Mouse (Mus musculus) MEL (cell line): Measurements from ENCODE around the gene Elob. TPM values are rescaled to one million over a fixed set of nuclear protein-coding genes. Genes with fewer than 3 reads are reported as not detected.

ENCODE experiments used
- DNase-seq: peaks from one replicate; pipeline ENCODE4 v3.0.0; 2011; ENCODE audit warnings: low read depth, low spot score
- H3K27ac ChIP-seq: 2 replicates; pipeline ENCODE4 v1.5.1; 2012; ENCODE audit warnings: low read depth, mild to moderate bottlenecking, control low read depth, low read length, moderate library complexity; ENCODE audit not compliant: control insufficient read depth
- H3K27me3 ChIP-seq, 2 experiments: fragments of 150-350 bp in 1 of 2; sonication (generic) in 1 of 2; 2 replicates each; pipeline ENCODE4 v1.6.1; 2012; ENCODE audit warnings: low read length in 2 of 2, mild to moderate bottlenecking in 2 of 2, improper control_type of control experiment in 1 of 2, moderate library complexity in 1 of 2; ENCODE audit not compliant: insufficient read depth in 2 of 2, control insufficient read depth in 1 of 2
- H3K36me3 ChIP-seq, 2 experiments: 2 replicates each; pipeline ENCODE4 v1.6.1; 2012 to 2014; ENCODE audit warnings: low read length in 2 of 2, improper control_type of control experiment in 1 of 2, inconsistent platforms in 1 of 2, mild to moderate bottlenecking in 1 of 2; ENCODE audit not compliant: insufficient read depth in 2 of 2, control insufficient read depth in 1 of 2
- H3K4me1 ChIP-seq, 2 experiments: fragments of 150-350 bp in 1 of 2; sonication (generic) in 1 of 2; 2 replicates each; pipeline ENCODE4 v1.6.1; 2012; ENCODE audit warnings: low read length in 2 of 2, improper control_type of control experiment in 1 of 2, mild to moderate bottlenecking in 1 of 2; ENCODE audit not compliant: insufficient read depth in 2 of 2, control insufficient read depth in 1 of 2
- H3K4me3 ChIP-seq, 2 experiments: fragments of 150-350 bp in 1 of 2; sonication (generic) in 1 of 2; 2 replicates each; pipeline ENCODE4 v1.5.1; 2012; ENCODE audit warnings: low read depth in 2 of 2, low read length in 2 of 2, mild to moderate bottlenecking in 2 of 2, moderate library complexity in 2 of 2, control low read depth in 1 of 2, improper control_type of control experiment in 1 of 2; ENCODE audit not compliant: control insufficient read depth in 1 of 2, insufficient read depth in 1 of 2
- H3K79me2 ChIP-seq: 2 replicates; pipeline ENCODE4 v1.6.1; 2012; ENCODE audit warnings: mild to moderate bottlenecking, low read length, moderate library complexity; ENCODE audit not compliant: control insufficient read depth, poor library complexity, insufficient read depth
- H3K9ac ChIP-seq: 2 replicates; pipeline ENCODE4 v1.6.1; 2012; ENCODE audit warnings: low read depth, mild to moderate bottlenecking, control low read depth, low read length, moderate library complexity; ENCODE audit not compliant: control insufficient read depth, poor library complexity, severe bottlenecking
- H3K9me3 ChIP-seq: fragments of 150-350 bp; sonication (generic); replicated peaks from 2 replicates; pipeline ENCODE4 v1.6.1; 2012; ENCODE audit warnings: mild to moderate bottlenecking, low read length, improper control_type of control experiment, moderate library complexity; ENCODE audit not compliant: insufficient read depth
- BHLHE40 ChIP-seq: IDR thresholded peaks from 2 replicates; pipeline ENCODE4 v1.6.1; 2012; ENCODE audit warnings: low read depth, mild to moderate bottlenecking, inconsistent platforms, low read length, improper control_type of control experiment, borderline replicate concordance
- CTCF ChIP-seq, 3 experiments: IDR thresholded peaks in 2 of 3; conservative IDR thresholded peaks in 1 of 3; 2 replicates each; pipeline ENCODE4 v1.5.1; 2011 to 2012; ENCODE audit warnings: low read length in 3 of 3, low read depth in 2 of 3, mild to moderate bottlenecking in 2 of 3, improper control_type of control experiment in 1 of 3, inconsistent platforms in 1 of 3, mixed read lengths in 1 of 3, moderate library complexity in 1 of 3; ENCODE audit not compliant: control insufficient read depth in 1 of 3, insufficient read depth in 1 of 3, poor library complexity in 1 of 3, severe bottlenecking in 1 of 3
- ELF1 ChIP-seq: IDR thresholded peaks from 2 replicates; pipeline ENCODE4 v1.6.1; 2014; ENCODE audit warnings: low read depth, mild to moderate bottlenecking, inconsistent platforms, low read length, improper control_type of control experiment, moderate library complexity
- ETS1 ChIP-seq: IDR thresholded peaks from 2 replicates; pipeline ENCODE4 v1.6.1; 2012; ENCODE audit warnings: low read depth, mild to moderate bottlenecking, inconsistent platforms, low read length, improper control_type of control experiment, moderate library complexity
- GATA1 ChIP-seq: IDR thresholded peaks from 2 replicates; pipeline ENCODE4 v1.6.1; 2011; ENCODE audit warnings: low read depth, low read length, improper control_type of control experiment
- HCFC1 ChIP-seq: IDR thresholded peaks from 2 replicates; pipeline ENCODE4 v1.6.1; 2012; ENCODE audit warnings: low read depth, mild to moderate bottlenecking, inconsistent platforms, low read length, improper control_type of control experiment, moderate library complexity
- JUND ChIP-seq: IDR thresholded peaks from 2 replicates; pipeline ENCODE4 v1.6.1; 2011; ENCODE audit warnings: low read depth, mild to moderate bottlenecking, improper control_type of control experiment, low read length
- MAFK ChIP-seq: IDR thresholded peaks from 2 replicates; pipeline ENCODE4 v1.6.1; 2011; ENCODE audit warnings: low read depth, mild to moderate bottlenecking, low read length, improper control_type of control experiment, borderline replicate concordance
- MAX ChIP-seq: IDR thresholded peaks from 2 replicates; pipeline ENCODE4 v1.6.1; 2011; ENCODE audit warnings: low read length, improper control_type of control experiment
- MXI1 ChIP-seq: IDR thresholded peaks from 2 replicates; pipeline ENCODE4 v1.6.1; 2011; ENCODE audit warnings: mild to moderate bottlenecking, low read depth, low read length, improper control_type of control experiment
- MYB ChIP-seq: IDR thresholded peaks from 2 replicates; pipeline ENCODE4 v1.6.1; 2011; ENCODE audit warnings: mild to moderate bottlenecking, low read depth, low read length, improper control_type of control experiment
- MYC ChIP-seq: IDR thresholded peaks from 2 replicates; pipeline ENCODE4 v1.6.1; 2011; ENCODE audit warnings: low read depth, mild to moderate bottlenecking, low read length, improper control_type of control experiment, moderate library complexity
- NELFE ChIP-seq: IDR thresholded peaks from 2 replicates; pipeline ENCODE4 v1.6.1; 2011; ENCODE audit warnings: low read depth, low read length, improper control_type of control experiment
- NRF1 ChIP-seq: IDR thresholded peaks from 2 replicates; pipeline ENCODE4 v1.6.1; 2014; ENCODE audit warnings: low read depth, mild to moderate bottlenecking, inconsistent platforms, low read length, improper control_type of control experiment, moderate library complexity; ENCODE audit not compliant: poor library complexity, insufficient read depth, severe bottlenecking
- POLR2A ChIP-seq, 2 experiments: IDR thresholded peaks; 2 replicates each; pipeline ENCODE4 v1.6.1; 2011 to 2012; ENCODE audit warnings: low read length in 2 of 2, mild to moderate bottlenecking in 2 of 2, control low read depth in 1 of 2, improper control_type of control experiment in 1 of 2, low read depth in 1 of 2, moderate library complexity in 1 of 2; ENCODE audit not compliant: control insufficient read depth in 1 of 2, insufficient read depth in 1 of 2, poor library complexity in 1 of 2
- POLR2AphosphoS2 ChIP-seq: IDR thresholded peaks from 2 replicates; pipeline ENCODE4 v1.6.1; 2011; ENCODE audit warnings: low read length, improper control_type of control experiment
- RAD21 ChIP-seq: IDR thresholded peaks from 2 replicates; pipeline ENCODE4 v1.6.1; 2011; ENCODE audit warnings: mild to moderate bottlenecking, low read depth, low read length, improper control_type of control experiment
- SMC3 ChIP-seq: IDR thresholded peaks from 2 replicates; pipeline ENCODE4 v1.6.1; 2011; ENCODE audit warnings: low read depth, low read length, improper control_type of control experiment
- TCF12 ChIP-seq: IDR thresholded peaks from 2 replicates; pipeline ENCODE4 v1.6.1; 2014; ENCODE audit warnings: low read depth, mild to moderate bottlenecking, inconsistent platforms, low read length, improper control_type of control experiment, moderate library complexity
- UBTF ChIP-seq: IDR thresholded peaks from 2 replicates; pipeline ENCODE4 v1.6.1; 2012; ENCODE audit warnings: low read depth, mild to moderate bottlenecking, inconsistent platforms, low read length, improper control_type of control experiment, moderate library complexity, borderline replicate concordance; ENCODE audit not compliant: insufficient read depth
- USF2 ChIP-seq, 2 experiments: IDR thresholded peaks; 2 replicates each; pipeline ENCODE4 v1.6.1; 2011 to 2012; ENCODE audit warnings: improper control_type of control experiment in 2 of 2, low read length in 2 of 2, borderline replicate concordance in 1 of 2, inconsistent platforms in 1 of 2, low read depth in 1 of 2, mild to moderate bottlenecking in 1 of 2; ENCODE audit not compliant: insufficient read depth in 1 of 2
- ZKSCAN1 ChIP-seq: IDR thresholded peaks from 2 replicates; pipeline ENCODE4 v1.6.1; 2012; ENCODE audit warnings: low read depth, mild to moderate bottlenecking, inconsistent platforms, low read length, improper control_type of control experiment, moderate library complexity
- ZNF384 ChIP-seq: IDR thresholded peaks from 2 replicates; pipeline ENCODE4 v1.6.1; 2012; ENCODE audit warnings: low read depth, mild to moderate bottlenecking, inconsistent platforms, low read length, improper control_type of control experiment
- polyA plus RNA-seq, 2 experiments: library from polyadenylated mRNA; stranded (reverse) in 1 of 2; unstranded in 1 of 2; fragments of >175 nt in 1 of 2; fragments of >200 nt in 1 of 2; gene quantifications; 2 replicates each; pipeline versions ENCODE4 v1.2.1 to v1.2.4; 2012; ENCODE audit warnings: low replicate concordance in 2 of 2, low read depth in 1 of 2; ENCODE audit not compliant: insufficient read length in 2 of 2, insufficient read depth in 1 of 2, missing spikeins in 1 of 2
- total RNA-seq: library from RNA; depleted of rRNA; stranded (reverse); fragments of 300-350 nt; gene quantifications from 2 replicates; pipeline ENCODE4 v1.2.3, GENCODE M21; 2012

The Elob gene
- total and polyA plus RNA-seq, 3 experiments: 453 to 609 TPM; not detected in 1

DNA sequence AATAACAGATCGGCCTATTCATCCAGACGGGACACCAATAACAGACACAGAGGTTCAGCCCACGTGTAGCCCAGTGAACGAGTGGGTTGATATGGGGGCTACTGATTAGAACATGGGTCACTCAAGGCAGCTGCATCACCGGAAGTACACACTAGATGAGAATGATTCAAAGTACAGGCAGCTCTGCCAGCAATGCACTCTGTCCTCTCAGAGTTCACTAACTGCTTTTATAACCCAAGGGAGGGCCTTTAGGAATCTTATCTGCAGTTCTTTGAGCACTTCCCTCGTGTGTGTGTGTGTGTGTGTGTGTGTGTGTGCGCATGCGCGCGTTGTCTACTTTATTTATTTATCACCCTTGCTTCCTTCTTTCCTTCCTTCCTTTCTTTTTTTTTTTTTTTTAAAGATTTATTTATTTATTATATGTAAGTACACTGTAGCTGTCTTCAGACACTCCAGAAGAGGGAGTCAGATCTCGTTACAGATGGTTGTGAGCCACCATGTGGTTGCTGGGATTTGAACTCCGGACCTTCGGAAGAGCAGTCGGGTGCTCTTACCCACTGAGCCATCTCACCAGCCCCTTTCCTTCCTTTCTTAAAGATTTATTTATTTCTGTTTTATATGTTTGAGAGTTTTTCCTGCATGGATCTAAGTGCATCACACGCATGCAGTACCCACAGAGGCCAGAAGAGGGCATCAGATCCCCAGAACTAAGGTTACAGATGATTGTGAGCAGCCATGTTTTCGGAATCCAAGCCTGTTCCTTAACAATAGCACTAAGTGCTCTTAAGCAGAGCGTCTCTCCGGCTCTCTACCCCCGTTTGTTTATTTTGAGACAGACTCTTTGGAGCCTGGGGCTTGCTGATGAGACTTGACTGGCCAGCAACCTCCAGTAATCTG, 22.2 kb upstream of the Elob start (continued):
- TF ChIP-seq MAX: peak; percentile 42; the same call in 1 of the 2 replicates
- peak in 1 of 2 experiments; percentile 74; a peak in 2 of 4 replicates for TF ChIP-seq POLR2A (IDR thresholded peaks at IDR 0.05; ENCODE audit: control insufficient read depth in 1 of 2, insufficient read depth in 1 of 2, low read depth in 1 of 2, low read length in 2 of 2, poor library complexity in 1 of 2)
- TF ChIP-seq POLR2AphosphoS2: peak; percentile 37; the same call in 1 of the 2 replicates
- no peak for TF ChIP-seq MYB
- TF ChIP-seq NRF1: peak; percentile 71
- no peak for TF ChIP-seq TCF12
- peak; percentile 60; the same call in 1 of the 2 replicates for TF ChIP-seq MXI1
- TF ChIP-seq CTCF (IDR thresholded peaks at IDR 0.05 in 2 of 3, conservative IDR thresholded peaks at IDR 0.05 in 1 of 3; ENCODE audit: control insufficient read depth in 1 of 3, insufficient read depth in 1 of 3, low read depth in 2 of 3, low read length in 3 of 3, poor library complexity in 1 of 3, severe bottlenecking in 1 of 3): peak; percentile 65 to 84 (median 65)

DNA sequence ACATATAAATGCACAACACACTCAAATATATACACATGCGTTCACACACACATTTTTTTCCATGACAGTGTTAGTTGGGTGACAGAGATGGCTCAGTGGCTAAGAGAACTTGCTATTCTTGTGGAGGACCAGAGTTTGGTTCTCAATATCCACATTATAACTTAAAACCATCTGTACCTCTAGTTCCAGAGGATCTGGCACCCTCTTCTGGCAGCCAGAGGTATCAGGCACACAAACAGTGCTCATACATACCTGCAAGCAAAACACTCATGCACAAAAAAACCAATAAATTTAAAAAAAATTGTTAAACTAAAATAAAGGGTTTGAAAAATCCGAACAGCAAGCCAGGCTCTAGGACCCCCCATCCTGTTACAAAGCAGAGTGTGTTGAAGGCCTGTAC, 21.1 kb upstream of the Elob start:
- no peak overlapping the region for H3K27ac ChIP-seq

DNA sequence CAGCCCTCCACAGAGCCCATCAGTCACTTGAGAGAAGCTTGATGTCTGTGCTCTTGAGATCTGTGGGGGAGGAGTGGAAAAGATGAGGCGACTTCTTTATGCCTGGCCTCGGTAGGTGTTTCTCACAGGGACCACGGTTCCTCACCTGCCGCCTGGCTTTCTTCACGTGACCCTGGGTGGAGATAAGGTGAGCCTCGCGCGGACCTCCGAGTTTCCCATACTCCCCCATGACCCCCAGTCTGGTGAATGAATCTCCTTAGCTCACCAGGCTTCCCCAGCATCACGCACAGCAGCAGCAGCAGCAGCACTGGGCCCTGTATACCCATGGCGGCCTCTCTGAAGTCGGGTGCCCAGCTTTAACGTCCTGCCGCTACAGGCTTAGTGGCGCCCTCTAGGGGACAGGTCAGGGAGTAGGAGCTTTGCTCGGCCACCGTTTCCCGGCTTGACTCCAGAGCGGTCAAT, 14.9 kb upstream of the Elob start, which contains the start of the genes Prss32 and Prss41:
TSS of gene Prss32 (plus strand) at position 44 of the 462 bp plus-strand sequence.
TSS of gene Prss41 (minus strand) at position 361 of the 462 bp plus-strand sequence.
- peak; percentile 90 for DNase-seq
- no peaks in the 10 kb centered on the region for H3K27me3 ChIP-seq
- TF ChIP-seq GATA1 (peak; percentile 36; the same call in 1 of the 2 replicates), CTCF (IDR thresholded peaks at IDR 0.05 in 2 of 3, conservative IDR thresholded peaks at IDR 0.05 in 1 of 3; ENCODE audit: control insufficient read depth in 1 of 3, insufficient read depth in 1 of 3, low read depth in 2 of 3, low read length in 3 of 3, poor library complexity in 1 of 3, severe bottlenecking in 1 of 3) (peak; percentile 76 to 85 (median 79)), ZKSCAN1 (no peak), MXI1 (peak; percentile 83), UBTF (no peak), BHLHE40 (peak; percentile 69), RAD21 (peak; percentile 26), USF2 (IDR thresholded peaks at IDR 0.05; ENCODE audit: borderline replicate concordance in 1 of 2, insufficient read depth in 1 of 2, low read depth in 1 of 2, low read length in 2 of 2) (peak; percentile 19 to 53; a peak in 1 of 4 replicates), JUND (no peak), ELF1 (no peak), HCFC1 (peak; percentile 14; the same call in 1 of the 2 replicates), MAFK (no peak), POLR2A (IDR thresholded peaks at IDR 0.05; ENCODE audit: control insufficient read depth in 1 of 2, insufficient read depth in 1 of 2, low read depth in 1 of 2, low read length in 2 of 2, poor library complexity in 1 of 2) (peak; percentile 69 to 93), MYC (peak; percentile 73; the same call in 1 of the 2 replicates), NELFE (peak; percentile 60), ETS1 (no peak), ZNF384 (no peak)

More for the DNA sequence above, 21.1 kb upstream of the Elob start:
- H3K36me3 ChIP-seq: peaks cover 0 to 2% of the 10 kb centered on the region in 2 experiments; a peak in 2 of 4 replicates
- H3K4me1 ChIP-seq: peaks cover 2 to 4% of the 10 kb centered on the region in 2 experiments
- no peaks in the 10 kb centered on the region for H3K79me2 ChIP-seq
- no peak overlapping the region for H3K4me3 ChIP-seq
- H3K9me3 ChIP-seq: no peaks in the 10 kb centered on the region
- H3K27me3 ChIP-seq: no peaks in the 10 kb centered on the region
- peak; percentile 61 for DNase-seq
- H3K9ac ChIP-seq: no peak overlapping the region
- TF ChIP-seq ETS1 (no peak), SMC3 (peak; percentile 18; the same call in 1 of the 2 replicates), NRF1 (no peak), CTCF (IDR thresholded peaks at IDR 0.05 in 2 of 3, conservative IDR thresholded peaks at IDR 0.05 in 1 of 3; ENCODE audit: control insufficient read depth in 1 of 3, insufficient read depth in 1 of 3, low read depth in 2 of 3, low read length in 3 of 3, poor library complexity in 1 of 3, severe bottlenecking in 1 of 3) (peak; percentile 32 to 50 (median 43); a peak in 5 of 6 replicates), RAD21 (peak; percentile 34)

More for the DNA sequence above, 14.9 kb upstream of the Elob start, which contains the start of the genes Prss32 and Prss41:
- peak within 1 kb of the TSS; percentile 86 for H3K9ac ChIP-seq
- H3K4me3 ChIP-seq: peak within 1 kb of the TSS; percentile 83 to 86
- peaks cover 0 to 4% of the 10 kb centered on the region in 2 experiments; a peak in 1 of 4 replicates for H3K4me1 ChIP-seq
- H3K9me3 ChIP-seq: no peaks in the 10 kb centered on the region
- no peaks in the 10 kb centered on the region; the same call in 1 of the 2 replicates for H3K79me2 ChIP-seq
- peak within 1 kb of the TSS; percentile 3 for H3K27ac ChIP-seq
- no peaks in the 10 kb centered on the region for H3K36me3 ChIP-seq
